Mouse (Mus musculus) left cerebral cortex, adult 11 months (tissue): ENCODE results near the gene Prkg1.
A peak's percentile ranks its signal among the peaks of the same experiment; 100 is the strongest.
"Not testable (repeated sequence)": the region's sequence is repeated elsewhere in the genome, so short reads cannot be mapped to it uniquely, and the experiment has no call there.

ENCODE experiments used
- DNase-seq: peaks from one replicate; pipeline ENCODE4 v3.0.0; 2022; ENCODE audit warnings: low spot score

Prkg1 gene

DNA sequence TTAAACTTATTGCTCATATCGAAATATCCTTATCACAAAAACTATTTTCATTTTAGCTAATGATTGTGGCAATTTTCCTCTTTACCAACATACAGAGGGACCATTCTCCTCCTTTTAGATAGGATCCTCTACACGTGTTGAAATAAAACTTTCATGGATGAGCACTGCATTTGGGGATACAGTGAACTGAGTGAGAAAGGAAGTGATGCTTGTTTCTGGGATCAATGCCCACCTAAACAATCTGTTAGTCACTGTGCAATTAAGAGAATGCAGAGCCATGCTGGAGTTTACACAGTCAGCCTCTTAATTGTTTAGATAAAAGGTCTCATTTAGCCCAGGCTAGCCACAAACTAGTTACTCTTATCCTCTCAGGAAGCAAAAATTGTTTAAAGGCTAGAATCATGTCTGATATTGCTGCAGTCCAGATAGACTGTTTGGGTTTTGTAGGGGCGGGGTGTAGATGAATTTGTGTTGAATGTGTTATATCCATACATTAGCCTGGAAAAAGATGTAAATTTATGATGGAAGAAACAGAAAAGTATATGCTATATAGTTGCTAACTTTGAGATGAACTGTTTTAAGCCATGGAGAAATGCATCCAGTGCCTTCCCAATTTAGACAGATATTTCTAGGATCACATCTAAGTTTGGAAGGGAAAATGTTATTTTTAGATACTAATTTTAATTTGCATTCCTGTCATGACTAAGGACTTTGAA is 1151.5 kb downstream of the Prkg1 start:
- DNase-seq, result no peak

GRCm38 (mm10) chr19:30586366-30586765 is 1178.5 kb downstream of the Prkg1 start:
- no peak for DNase-seq

- DNase-seq, result no peak
Observed at GRCm38 (mm10) chr19:30564516-30564915, 1200.3 kb downstream of the Prkg1 start.

DNA sequence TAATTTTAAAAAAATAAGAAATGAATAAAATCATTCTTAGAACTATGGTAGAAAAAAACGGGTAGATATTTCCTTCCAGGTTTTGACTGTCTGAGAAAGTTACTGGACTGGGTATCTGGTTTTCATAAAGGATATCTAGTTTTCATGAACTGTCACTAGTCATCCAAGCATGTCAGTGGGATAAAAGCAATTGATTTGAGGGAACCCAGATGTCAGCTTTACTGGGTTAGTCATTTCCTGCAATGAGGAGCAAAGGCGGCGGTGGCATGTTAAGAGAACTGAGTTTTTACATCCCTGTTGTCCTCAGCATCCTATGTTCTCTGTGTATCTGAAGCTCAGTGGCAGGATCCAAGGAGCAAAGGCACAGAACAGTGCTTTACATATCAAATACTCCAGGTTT is 1201.0 kb downstream of the Prkg1 start:
- no peak for DNase-seq

GRCm38 (mm10) chr19:30558024-30558423 is 1206.8 kb downstream of the Prkg1 start:
- no peak for DNase-seq

DNA sequence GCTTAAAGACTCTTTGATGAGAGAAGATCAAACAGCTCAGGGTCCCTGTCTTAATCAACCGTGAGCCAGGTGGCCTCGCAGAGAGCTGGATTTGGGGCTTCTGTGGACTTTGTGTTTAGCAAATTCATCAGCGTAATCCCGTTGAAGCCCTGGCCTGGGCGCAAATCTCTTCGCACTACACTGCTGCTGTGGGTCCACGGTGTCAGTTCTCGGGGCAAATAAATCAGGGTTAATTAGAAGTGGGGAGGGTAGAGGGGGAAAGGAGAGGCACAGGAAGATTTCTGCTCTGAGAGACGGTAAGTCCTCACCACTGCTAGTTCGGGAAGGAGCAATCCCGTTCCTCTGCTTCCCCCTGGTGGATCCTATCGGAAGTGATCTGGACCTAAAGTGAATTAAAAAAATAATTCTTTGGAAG is 1210.4 kb downstream of the Prkg1 start:
- DNase-seq, result peak; percentile 23

- no peak for DNase-seq
Observed at GRCm38 (mm10) chr19:30553740-30554139, 1211.1 kb downstream of the Prkg1 start.

GRCm38 (mm10) chr19:30552260-30552659 is 1212.6 kb downstream of the Prkg1 start:
- no peak for DNase-seq

DNA sequence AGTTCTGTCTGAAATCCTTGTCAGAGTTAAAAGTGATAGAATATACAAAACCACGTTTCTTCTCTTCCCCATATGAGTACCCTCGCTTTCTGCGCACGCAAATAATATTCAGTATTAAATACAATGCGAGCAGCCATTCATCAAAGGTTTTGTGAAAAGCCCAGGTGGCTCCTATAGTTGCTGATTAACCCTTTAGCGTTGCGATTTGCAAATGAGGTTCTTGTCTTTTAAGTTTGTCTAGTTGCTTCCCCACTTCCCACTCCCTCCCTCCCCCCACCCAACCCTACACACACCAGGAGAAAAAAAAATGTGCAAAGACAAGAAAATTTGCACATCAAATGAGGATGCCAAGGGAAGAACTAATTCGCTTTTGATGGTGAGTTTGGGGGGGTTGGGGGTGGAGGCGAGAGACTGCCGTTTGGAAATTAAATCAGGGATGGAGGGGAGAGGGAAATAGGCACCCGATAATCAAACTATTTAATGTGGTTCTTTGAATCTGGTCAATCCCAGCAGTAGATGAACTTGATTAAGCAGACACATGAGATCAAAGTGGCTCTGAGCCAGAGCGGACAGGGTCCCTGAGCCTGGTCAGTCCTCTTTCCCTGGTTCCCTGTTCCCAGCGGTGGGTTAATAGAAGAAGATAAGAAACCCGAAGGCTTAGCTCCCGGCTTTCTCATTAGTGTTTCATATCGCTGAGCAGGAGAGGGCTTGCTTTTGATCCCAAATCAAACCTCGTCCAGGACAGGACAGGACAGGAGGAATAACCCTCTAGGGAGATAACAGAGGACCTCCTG is 1214.8 kb downstream of the Prkg1 start:
- DNase-seq, result no peak

DNA sequence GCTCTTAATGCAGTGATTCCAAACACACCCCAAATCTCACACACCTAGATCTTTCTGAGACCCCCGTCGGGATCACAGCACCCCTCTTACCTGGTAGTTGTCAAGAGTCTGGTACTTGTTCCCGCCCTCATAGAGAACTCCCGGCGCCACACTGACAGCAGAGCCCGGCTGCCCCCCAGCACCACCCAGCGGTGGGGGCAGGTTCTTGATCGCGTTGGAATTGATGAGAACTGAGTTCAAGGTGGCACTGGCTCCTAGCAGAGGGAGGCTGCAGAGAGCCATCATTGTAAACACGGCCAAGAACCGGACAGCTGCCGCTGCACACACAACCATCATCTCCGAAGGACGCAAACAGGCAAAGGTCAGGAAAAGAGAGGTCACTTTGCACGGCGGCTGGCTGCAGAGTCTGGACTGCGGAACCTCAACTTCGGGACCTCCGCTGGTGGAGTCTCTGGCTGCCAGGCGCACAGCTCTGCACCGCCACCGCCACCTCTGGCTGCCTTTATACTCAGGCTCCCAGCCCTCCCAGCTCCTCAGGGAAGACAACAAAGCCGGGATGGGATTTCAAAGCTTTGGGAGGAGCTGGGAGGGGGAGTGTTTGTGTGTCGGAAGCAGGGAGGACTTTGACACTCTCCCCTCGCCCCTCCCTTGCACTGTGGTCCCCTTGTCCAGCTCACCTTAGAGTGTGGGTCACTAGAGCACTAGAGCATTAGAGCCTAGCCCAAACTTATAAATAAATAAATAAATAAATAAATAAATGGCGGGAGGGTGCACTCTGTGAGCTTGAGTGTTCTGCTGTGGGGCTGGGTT is 1215.6 kb downstream of the Prkg1 start, which contains the start of gene Dkk1:
Gene Dkk1 (minus strand): TSS at position 622 of the 810 bp plus-strand sequence.
- DNase-seq, result no peak

DNA sequence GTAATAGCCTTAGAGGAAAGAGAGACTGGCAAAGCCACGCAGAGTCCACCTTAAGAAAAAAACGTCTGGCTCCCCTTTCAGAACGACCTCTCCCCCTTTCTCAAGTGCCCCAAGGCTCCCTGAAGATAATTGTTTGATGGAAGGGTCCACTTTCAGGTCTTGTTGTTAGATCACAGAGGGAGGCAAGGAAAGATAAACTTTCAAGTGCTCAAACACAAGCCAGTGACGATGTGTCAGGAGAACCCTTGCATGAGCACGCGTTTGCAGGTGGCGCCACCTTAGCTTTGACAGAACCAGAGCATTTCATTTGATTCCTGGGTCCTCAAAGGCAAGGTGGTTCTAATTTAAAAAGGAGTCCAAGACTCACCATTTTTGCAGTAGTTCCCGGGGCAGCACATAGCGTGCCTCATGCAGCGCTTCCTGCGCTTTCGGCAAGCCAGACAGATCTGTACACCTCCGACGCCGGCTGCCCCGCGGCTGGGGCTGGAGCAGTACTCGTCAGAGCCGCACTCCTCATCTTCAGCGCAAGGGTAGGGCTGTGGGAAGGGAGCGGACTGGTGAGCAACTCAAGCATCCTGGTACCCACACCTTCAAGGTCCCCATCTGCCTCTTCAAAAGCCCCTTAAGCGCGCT is 1216.3 kb downstream of the Prkg1 start:
- no peak for DNase-seq

DNA sequence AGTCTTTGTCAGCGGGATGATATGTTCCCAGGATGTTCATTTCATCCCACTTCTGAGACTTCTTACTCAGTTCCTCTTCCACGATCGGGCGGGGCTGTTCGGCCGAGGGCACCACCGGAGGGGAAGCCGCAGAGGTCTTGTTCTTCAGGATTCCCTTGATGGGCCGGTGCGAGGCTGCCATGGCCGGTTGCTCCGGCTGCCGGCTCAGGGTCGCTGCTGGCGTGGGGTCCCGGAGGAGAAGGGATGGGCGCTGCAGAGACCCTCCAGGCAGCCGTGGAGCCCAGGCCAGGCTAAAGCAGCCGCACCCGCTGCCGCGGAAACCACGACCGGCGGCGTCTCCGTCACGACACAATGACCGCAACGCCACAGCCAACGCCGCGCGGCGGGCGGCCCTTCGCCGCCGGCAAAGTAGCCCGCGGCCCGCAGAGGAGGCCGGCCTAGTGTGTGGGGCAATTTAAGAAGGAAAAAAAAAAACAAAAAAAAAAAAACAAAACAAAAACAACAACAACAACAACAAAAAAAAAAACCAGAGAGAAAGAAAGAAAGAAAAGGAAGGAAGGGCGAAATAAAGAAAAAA is 1225.4 kb downstream of the Prkg1 start:
- not testable (repeated sequence) for DNase-seq

- DNase-seq, result no peak
Observed at GRCm38 (mm10) chr19:30516771-30517170, 1248.1 kb downstream of the Prkg1 start.
